Mouse (Mus musculus) layer of hippocampus, postnatal 10 days (tissue): Measurements from ENCODE around the gene Ppip5k1. TPM values are rescaled to one million over a fixed set of nuclear protein-coding genes. Genes with fewer than 3 reads are reported as not detected.

ENCODE experiments used
- DNase-seq, 2 experiments: peaks; one replicate each; pipeline ENCODE4 v3.0.0; 2021; ENCODE audit warnings: low spot score in 2 of 2
- total RNA-seq, 2 experiments: library from RNA; stranded (reverse); gene quantifications; 2 replicates each; pipeline ENCODE4 v1.2.3; 2021

Ppip5k1 gene
- total RNA-seq, 2 experiments from 2014 or later = 50.0 to 51.1 TPM

DNA sequence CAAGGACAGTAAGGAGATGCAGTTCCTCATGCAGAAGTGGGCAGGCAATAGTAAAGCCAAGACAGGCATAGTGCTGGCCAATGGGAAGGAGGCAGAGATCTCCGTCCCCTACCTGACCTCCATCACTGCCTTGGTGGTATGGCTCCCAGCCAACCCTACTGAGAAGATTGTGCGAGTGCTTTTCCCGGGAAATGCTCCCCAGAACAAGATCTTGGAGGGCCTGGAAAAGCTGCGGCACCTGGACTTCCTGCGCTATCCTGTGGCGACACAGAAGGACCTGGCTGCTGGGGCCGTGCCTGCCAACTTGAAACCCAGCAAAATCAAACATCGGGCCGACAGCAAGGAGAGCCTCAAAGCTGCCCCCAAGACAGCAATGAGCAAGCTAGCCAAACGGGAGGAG is 55.2 kb downstream of the Ppip5k1 start:
- peak in 1 of 2 experiments; percentile 14 for DNase-seq

DNA sequence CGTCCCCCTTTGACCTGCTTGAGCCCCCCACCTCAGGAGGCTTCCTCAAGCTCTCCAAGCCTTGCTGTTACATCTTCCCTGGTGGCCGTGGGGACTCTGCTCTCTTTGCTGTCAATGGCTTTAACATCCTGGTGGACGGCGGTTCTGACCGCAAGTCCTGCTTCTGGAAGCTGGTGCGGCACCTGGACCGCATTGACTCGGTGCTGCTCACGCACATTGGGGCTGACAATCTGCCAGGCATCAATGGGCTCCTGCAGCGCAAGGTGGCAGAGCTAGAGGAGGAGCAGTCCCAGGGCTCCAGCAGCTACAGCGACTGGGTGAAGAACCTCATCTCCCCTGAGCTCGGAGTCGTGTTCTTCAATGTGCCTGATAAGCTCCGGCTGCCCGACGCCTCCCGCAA is 55.7 kb downstream of the Ppip5k1 start:
- DNase-seq = peak in 1 of 2 experiments; percentile 11

GRCm38 (mm10) chr2:121298131-121298530 is 57.1 kb downstream of the Ppip5k1 start:
- peak in 1 of 2 experiments; percentile 22 for DNase-seq

DNA sequence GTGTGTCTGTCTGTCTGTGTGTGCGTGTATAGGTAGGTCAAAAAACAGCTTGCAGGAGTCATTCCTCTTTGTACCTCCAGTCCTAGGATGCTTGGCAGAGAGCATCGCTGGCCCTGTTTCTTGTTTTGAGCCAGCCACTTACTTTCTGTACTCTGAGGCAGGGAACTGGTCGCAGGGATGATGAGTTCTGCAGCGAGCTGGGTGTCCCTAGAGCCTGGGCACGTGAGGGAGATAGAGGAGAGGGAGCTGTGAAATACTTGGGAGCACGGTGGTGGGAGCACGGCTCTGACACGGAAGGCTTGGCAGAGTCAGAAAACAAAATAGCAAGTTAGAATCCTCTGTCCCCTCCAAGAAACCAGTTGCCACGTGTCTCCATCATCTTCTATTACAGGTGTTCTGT is 57.5 kb downstream of the Ppip5k1 start:
- peak in 1 of 2 experiments; percentile 23 for DNase-seq

DNA sequence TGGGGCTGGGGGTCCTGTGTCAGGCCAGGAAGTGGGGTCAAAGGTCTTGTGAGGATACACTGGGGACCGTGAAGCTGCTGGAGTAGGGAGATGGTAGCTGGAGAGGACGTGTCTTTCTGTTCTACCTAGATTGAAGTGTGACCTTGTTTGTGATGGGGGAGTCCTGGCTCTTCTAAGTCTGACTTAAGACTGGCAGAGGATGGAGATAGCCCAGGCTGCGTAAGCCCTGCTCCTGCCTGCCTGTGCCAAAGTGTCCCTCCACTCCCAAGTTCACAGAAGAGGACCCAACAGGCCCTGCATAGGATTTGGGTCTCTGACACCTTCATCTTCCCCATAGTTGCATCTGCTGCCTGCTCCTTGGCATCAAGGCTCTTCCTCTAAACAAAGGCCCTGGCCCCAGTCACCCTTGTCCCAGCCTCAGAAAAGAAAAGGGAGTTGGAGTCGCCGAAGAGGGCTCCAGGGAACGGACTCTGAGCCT is 58.4 kb downstream of the Ppip5k1 start:
- DNase-seq = peak in 1 of 2 experiments; percentile 19

DNA sequence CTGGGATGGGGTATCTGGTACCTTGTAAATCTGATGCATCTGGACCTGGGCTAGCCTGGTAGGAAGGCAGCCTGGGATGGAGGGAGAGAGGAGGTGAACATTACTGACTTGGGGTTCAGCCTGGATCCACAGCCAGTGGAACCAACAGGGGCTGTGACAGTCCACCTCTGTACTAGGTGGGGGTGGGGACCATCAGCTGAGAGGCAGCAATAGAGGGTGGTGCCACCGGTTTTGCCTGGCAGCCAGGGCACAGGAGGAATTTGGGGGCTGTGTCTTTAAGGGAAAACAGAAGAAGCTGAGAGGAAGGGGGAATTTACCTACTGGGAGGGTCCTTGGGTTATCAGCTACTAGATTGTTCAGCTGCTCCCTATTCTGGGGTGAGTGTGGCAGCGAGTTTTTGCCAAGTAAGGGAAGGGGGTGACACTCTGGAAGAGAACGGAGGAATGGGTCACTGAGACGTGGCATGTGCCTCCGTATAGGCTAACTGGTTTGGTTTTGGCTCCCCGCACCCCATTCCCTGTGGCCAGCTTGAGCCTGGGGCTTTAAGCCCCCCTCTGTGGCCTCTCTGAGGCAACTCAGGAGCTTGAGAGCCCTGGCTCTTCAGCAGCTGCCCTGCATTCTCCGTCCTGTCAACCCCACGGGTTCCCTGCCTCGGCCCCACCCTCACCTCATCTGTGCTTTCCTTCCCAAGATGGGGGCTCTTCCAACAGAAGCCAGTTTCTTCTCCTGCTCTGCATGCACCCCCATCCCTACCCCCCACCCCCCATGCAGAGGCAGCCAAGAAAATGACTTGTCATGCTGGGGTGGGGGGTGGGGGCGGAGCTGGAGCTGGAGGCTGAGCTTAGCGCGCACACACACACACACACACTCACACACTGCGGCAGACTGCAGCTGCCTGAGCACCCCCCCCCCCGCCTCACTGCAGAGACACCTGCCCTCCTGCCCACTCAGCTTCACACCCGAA is 59.3 kb downstream of the Ppip5k1 start:
- DNase-seq = peak; percentile 57 to 68

- peak; percentile 66 to 79 for DNase-seq
Measured at GRCm38 (mm10) chr2:121294753-121295607, 60.2 kb downstream of the Ppip5k1 start.

DNA sequence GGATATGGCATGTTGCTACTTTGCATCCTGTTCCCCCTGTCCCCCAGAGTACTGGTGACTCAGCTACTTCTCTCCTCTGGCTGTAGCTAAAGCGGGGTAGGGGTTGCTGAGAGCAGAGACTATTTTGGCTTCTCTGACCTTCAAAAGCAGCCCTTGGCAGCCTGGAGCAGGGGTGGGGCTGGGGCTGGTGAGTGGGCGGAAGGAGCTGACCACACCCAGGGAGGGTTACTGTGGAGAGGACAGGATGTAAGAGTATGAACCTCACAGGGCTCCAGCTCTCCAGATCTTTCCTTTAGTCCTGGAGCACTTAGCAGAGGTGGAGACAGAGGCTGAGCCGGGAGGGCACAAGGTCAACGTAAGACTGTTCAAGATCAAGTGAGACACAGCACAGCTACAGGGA is 61.0 kb downstream of the Ppip5k1 start:
- DNase-seq = peak in 1 of 2 experiments; percentile 25

DNA sequence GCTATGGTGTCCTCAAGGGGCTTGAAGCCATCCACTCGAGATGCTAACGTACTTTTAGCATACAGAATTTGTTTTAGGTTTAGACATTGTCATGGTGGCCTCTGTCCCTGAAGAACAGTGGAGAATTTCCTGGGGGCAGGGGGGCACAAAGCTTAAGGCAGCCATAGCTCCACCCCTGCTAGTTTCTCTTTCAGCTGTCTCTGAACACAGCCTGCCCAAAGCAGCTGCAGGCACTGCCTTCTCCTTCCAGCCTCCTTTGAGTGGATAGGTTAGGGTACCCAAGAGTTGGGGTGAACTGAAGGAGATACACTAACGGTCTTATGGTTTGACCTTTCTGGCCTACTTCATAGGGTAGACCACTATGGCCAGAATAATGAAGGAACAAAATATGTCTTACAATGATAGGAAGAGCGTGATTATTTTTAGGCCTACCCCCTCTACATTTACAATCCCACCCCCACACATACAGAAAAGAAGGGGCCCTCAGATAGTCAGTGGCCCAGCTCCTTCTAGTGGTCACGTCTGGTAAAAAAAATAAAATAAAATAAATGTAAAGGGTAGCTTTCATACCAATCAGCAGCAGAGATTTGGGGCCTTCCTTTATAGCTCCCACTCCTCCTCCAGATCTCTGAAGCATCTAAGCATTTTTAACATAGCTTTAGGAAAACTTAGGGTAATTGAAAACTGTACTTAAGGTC is 62.7 kb downstream of the Ppip5k1 start:
- DNase-seq = no peak

DNA sequence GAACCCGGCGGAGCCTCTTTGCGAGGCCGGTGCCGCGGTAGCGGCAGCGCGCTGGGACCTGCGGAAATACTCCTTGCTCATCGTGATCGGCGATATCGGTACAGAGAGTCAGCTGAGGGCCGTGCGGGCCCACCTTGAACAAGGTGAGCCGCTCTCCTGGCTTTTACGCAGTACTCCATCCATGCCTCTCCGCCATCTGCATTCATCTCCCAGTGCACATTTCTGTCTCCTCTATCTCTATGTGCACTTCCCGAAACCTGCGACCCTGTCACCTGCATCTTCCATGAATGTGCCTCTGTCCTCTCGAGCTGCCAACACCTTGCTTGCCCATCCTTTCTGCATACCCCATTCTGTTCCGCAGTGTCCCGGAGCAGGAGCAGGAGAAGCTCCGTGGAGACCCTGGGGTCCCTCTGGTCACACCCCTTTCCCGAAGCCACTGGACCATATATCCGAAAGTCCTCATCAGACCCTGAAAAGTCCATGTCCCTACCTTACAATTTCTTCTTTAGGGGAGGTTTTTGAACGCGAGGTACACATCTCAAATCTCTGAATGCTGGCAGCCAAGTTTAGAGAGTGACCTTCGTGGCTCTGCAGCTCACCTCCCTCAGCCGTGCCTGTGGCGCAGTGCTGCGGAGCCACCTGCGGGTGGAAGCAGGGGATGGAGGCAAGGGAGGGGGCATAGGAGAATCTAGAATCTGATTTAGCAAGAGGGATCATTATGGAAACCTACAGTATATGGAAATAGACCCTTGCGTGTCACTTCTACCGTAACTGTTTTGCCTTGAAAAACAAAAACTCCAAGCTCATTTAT is 65.3 kb downstream of the Ppip5k1 start:
- DNase-seq = peak in 1 of 2 experiments; percentile 24

DNA sequence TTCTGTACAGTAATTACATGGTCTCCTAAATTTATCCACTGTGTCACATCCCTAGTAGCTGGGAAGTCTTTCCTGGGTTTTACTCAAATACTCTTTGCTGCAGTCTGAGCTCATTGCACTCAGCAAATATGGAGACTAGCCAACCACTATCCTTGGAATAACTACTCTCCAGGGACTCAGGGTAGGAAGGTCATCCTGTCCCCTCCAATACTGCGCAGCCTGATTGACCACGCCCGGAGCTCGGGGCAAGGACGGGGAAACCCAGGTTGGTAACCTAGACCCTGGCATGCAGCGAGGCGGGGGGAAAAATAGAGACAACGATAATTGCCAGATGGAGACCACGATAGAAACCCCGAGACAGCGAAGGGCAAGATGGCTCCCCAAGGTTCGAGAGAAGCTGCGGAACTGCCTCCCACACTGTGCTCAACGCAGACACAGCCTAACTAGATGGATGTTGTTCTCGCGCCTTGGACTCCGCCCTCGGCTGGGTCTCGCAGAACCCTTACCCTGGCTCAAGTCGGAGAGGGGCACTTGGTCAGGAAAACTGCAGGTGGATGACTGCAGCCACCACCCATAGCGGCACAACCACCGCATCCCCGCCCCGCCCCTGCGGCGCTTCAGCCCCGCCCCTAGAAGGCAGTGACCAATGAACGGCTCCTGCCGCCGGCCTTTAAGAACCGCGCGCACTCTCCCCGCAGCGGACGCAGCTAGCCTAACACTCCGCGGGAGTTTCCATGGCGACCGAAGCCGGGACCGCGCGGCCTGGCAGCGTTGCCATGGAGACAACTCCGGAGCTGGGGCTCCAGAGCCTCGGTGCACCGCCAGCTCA is 66.1 kb downstream of the Ppip5k1 start, which contains the start of gene Map1a:
Gene Map1a (plus strand): TSS at position 700 of the 829 bp plus-strand sequence.
- DNase-seq = peak; percentile 94 to 96

DNA sequence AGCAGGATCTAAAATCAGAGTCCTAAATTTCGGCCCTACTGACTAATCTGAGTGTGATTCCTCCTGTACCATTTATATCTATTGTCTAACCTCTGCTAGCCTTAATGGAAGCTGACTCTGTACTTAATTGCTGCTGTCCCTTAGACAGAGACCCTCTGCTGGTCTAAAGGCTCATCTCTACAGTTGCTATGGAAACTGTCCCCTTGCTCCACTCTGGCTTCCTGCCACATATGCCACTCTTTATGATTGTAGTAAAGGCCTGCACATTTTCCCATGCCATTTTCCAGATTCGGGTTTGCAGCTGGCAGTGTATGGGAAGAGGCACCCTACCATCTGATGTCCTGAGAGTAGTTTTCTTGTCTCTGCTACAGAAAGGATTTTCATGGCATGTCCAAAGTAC is 67.3 kb downstream of the Ppip5k1 start:
- peak in 1 of 2 experiments; percentile 15 for DNase-seq

GRCm38 (mm10) chr2:121271928-121272516 is 83.2 kb downstream of the Ppip5k1 start:
- DNase-seq = no peak

GRCm38 (mm10) chr2:121271236-121271927 is 83.8 kb downstream of the Ppip5k1 start, which contains the start of gene Trp53bp1:
TSS of gene Trp53bp1 (minus strand) at chr2:121271407.
- peak; percentile 96 to 97 for DNase-seq

DNA sequence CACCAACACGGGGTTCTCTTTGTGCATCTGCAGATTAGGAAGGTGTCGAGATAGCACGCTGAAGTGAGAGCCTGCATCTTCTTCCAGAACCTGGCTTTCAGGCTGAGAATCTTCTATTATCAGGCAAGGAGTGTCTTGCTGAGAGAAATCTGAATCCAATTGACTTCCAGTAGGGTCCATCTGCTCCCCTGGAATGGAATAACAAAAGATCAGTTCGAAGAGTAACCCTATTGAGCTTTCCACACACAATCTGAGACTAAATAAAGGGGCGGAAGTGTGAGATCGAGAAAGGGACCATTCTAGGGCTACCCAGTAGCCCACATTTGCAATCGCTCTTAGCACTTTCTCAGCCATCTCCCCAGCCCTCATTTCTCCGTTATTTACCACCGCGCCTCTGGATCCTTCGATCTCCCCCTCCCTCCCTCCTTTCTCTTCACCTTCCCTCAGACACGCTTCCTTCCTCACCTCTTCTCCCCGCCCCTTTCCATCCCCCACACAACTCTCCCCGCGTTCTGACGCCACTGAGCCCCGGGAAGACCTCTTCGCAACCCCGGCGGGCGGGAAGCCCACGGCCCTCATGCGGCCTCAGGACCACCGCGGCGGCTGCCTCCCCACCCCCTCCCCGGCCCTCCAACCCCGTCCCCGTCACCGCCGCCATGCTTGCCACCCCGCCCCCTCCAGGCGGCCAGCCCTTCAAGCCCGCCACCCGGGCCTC is 84.5 kb downstream of the Ppip5k1 start:
- DNase-seq = no peak

GRCm38 (mm10) chr2:121268446-121268845 is 86.8 kb downstream of the Ppip5k1 start:
- DNase-seq = no peak
